Mouse (Mus musculus) bone marrow macrophage, adult 2 months (primary cell): ENCODE data around the gene Rasgef1b.

Experiments used
- CTCF ChIP-seq: IDR thresholded peaks from 2 replicates; pipeline ENCODE4 v1.5.1; 2012; ENCODE audit warnings: low read depth, mild to moderate bottlenecking, low read length, moderate library complexity
- POLR2A ChIP-seq: IDR thresholded peaks from 2 replicates; pipeline ENCODE4 v1.6.1; 2012; ENCODE audit warnings: mild to moderate bottlenecking, low read depth, low read length, borderline replicate concordance

GRCm38 (mm10) chr5:99240501-99240900 is 488.4 kb downstream of the Rasgef1b start:
- TF ChIP-seq POLR2A (no peak), CTCF (no peak)
